Mouse (Mus musculus): ENCODE results near the gene Gm28042. TPM values are rescaled to one million over a fixed set of nuclear protein-coding genes. Genes with fewer than 3 reads are reported as not detected.

Gene Gm28042
- 3.8 and 5.0 TPM in 2 replicates for polyA plus RNA-seq (2015; fragmentation: Nextera tagmentation; extraction: Ambion mirVana)

DNA sequence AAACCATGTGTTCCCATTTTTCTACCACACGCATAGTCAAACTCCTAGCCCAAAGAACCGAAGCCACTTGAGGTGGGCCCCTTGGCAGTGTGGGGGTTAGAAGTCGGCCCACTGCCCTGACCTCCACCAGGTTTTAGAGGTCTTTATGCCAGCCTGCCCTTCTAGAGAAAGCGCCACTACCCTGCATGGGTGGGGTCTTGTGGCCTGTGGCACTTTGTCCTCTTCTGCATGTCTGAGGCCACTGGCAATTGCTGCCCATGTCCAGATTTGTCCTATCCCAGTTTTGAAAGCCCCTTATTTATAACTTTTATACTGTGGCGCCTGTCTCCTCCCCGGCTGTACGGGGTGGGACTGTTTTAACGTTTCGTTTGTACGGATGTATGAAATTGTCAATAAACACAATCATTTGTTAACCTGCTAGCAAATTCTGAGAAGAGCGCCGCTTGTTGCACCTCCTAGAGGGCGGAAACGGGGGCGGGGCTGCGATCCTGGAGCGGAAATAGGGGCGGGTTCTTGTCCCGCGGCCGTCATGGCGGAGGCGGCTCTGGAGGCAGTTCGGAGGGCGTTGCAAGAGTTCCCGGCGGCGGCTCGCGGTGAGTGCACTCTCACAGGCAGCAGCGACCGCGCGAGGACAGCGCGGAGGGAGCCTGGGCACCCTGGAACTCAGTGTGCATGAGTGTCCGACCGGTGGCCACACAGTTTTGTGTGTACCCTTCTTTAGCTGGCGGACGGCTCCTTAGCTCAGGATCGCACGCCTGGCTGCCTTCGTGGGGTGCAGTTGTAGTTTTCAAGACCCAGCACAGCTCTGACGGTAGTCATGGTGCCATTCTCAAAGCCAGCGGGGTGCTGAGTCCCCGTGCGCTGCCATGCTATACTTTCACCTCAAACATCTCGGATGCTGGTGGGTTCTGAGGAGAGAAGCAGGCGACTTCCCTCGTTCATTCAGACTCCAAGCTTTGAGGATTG, at the start of gene Gm28042, which contains the start of gene Jmjd7:
Gm28042 (plus strand) TSS at position 510 of the 966 bp plus-strand sequence.
Jmjd7 (plus strand) TSS at position 500 of the 966 bp plus-strand sequence.
- Histone ChIP-seq H3K36me3 (peaks cover 54% of the 10 kb centered on the region), H3K4me1 (peaks cover 14% of the 10 kb centered on the region), H3K4me3 (peak within 1 kb of the TSS; percentile 60), H3K27ac (peak within 1 kb of the TSS; percentile 92), H3K4me2 (peak within 1 kb of the TSS; percentile 53), H3K27me3 (no peaks in the 10 kb centered on the region), H3K9me3 (no peaks in the 10 kb centered on the region), H3K9ac (peak within 1 kb of the TSS; percentile 63)
- ATAC-seq (ENCODE audit: insufficient number of reproducible peaks, low FRiP score, low TSS enrichment, low read depth) = peak; percentile 83
- WGBS = 5% methylated on average over 50 of the region's 50 CpGs

DNA sequence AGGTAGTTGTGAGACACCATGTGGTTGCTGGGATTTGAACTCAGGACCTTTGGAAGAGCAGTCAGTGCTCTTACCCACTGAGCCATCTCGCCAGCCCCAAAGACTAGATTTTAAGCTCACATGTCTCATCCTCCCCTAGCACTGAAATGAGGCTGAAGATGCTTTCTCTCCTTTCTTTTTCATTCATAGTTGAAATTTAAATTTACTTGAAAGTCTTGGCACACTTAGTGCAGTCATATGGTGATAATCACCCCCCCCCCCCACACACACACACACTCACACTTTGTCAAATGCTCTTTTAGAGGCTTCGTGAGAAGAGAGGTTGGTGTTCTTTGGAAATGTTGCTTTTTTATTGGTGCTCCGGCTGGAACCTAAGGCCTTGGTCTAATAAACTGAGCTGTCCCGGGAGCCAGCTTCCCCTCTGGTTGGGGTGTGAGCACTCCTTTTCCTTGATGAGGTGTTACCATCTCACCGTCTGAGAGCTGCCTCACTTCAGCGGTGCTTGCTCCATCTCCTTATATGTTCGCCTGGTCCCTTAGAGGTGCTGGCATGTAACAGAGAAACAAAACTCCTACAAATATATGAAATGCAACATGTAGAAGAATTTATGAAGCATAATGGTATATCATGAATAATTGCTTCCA, 46.8 kb upstream of the Gm28042 start:
- peaks cover 2% of the 10 kb centered on the region; the same call in 1 of the 2 replicates for H3K4me1 ChIP-seq
- no peaks in the 10 kb centered on the region for H3K27me3 ChIP-seq
- H3K4me2 ChIP-seq = no peak overlapping the region
- ATAC-seq (ENCODE audit: insufficient number of reproducible peaks, low FRiP score, low TSS enrichment, low read depth) = no peak
- WGBS = 43% methylated on average over 7 of the region's 7 CpGs
- H3K9me3 ChIP-seq = no peaks in the 10 kb centered on the region
- no peak overlapping the region for H3K4me3 ChIP-seq
- peaks cover 12% of the 10 kb centered on the region for H3K36me3 ChIP-seq
- H3K9ac ChIP-seq = no peak overlapping the region
- no peak overlapping the region for H3K27ac ChIP-seq

DNA sequence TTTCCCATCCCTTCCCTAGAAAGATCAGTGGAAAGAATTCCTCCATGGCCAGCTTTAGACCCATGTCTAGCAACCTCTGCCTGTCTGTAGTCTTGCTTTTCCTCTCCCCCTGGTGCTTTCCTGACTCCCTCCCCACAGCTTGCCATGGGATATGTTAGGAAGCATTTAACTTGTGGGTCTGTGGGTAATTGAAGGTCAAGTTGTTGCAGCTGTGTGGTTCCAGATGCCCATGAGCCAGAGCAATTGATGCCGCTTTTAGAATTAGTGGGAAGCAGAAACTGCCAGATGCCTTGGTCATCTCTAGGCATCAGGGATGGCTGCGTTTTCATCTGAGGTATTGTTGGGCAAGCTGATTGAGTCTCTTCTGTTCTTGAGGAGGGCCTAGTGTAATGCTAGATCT, 45.7 kb upstream of the Gm28042 start:
- H3K9me3 ChIP-seq = no peaks in the 10 kb centered on the region
- H3K4me1 ChIP-seq = peaks cover 2% of the 10 kb centered on the region; the same call in 1 of the 2 replicates
- peaks cover 12% of the 10 kb centered on the region for H3K36me3 ChIP-seq
- H3K9ac ChIP-seq = no peak overlapping the region
- no peak overlapping the region for H3K27ac ChIP-seq
- ATAC-seq (ENCODE audit: insufficient number of reproducible peaks, low FRiP score, low TSS enrichment, low read depth) = no peak
- H3K4me2 ChIP-seq = no peak overlapping the region
- no peaks in the 10 kb centered on the region for H3K27me3 ChIP-seq
- WGBS = 68% methylated on average over 2 of the region's 2 CpGs
- H3K4me3 ChIP-seq = no peak overlapping the region

DNA sequence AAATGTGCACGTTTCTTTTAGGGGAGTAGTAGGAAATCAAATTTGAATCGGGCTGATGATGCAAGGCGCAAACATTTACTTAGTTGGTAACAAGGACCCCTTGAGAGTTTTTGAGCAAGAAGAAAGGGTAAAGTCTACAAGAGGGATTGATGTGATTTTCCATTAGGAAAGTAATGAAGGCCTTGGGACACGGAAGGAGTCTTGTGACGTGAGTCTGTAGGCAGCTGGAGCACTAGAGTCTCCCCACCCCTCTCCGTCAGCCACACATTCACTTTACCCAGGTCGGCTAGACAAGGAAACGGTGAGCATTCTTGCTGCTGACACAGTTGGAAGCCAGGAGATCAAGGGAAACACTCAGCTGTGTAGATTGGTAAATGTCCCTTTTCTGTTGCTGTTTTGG, 41.4 kb upstream of the Gm28042 start:
- Histone ChIP-seq H3K27ac (no peak overlapping the region), H3K36me3 (peaks cover 12% of the 10 kb centered on the region), H3K4me3 (no peak overlapping the region), H3K9ac (no peak overlapping the region), H3K9me3 (no peaks in the 10 kb centered on the region), H3K4me2 (no peak overlapping the region), H3K4me1 (no peaks in the 10 kb centered on the region), H3K27me3 (no peaks in the 10 kb centered on the region)
- no peak for ATAC-seq (ENCODE audit: insufficient number of reproducible peaks, low FRiP score, low TSS enrichment, low read depth)
- WGBS = 61% methylated on average over 8 of the region's 8 CpGs

DNA sequence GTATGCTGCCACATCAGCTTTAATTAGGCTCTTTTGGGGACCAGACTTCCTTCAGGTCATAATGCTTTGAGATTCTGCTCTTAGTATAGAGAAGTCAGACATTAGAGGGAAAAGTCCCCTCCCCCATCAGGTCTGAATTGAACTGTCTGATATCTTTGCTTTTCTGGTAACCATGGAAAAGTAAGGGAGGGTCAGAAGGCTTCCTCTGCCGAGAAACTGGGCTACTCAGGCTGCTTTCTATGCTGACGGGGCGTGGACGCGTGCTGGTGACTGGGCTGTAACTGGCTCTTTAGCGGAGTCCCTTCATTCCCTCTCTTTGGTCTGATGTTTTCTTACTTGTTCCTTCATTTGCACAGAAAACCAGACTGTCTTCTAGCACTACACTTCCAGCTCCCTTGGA, 40.9 kb upstream of the Gm28042 start:
- H3K4me2 ChIP-seq = no peak overlapping the region
- no peak for ATAC-seq (ENCODE audit: insufficient number of reproducible peaks, low FRiP score, low TSS enrichment, low read depth)
- no peaks in the 10 kb centered on the region for H3K4me1 ChIP-seq
- H3K27ac ChIP-seq = no peak overlapping the region
- 79% methylated on average over 6 of the region's 6 CpGs for WGBS
- no peak overlapping the region for H3K4me3 ChIP-seq
- peaks cover 12% of the 10 kb centered on the region for H3K36me3 ChIP-seq
- H3K9ac ChIP-seq = no peak overlapping the region
- H3K9me3 ChIP-seq = no peaks in the 10 kb centered on the region
- no peaks in the 10 kb centered on the region for H3K27me3 ChIP-seq

DNA sequence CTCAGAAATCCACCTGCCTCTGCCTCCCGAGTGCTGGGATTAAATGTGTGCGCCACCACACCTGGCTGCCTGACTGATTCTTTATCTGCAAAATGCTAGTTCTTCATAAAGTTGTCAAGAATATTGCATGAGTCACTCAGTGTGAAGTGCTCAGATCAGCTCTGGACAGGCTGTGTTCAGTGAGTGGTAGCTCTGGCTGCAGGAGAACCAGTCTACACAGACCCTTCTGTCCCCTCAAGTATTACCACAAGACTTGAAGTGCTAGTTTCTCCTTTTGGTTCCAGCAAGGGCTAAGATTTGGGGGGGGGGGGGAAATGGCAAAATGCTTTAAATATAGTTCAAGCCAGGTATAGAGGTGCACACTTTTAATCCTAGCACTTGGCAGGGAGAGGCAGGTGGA, 39.9 kb upstream of the Gm28042 start:
- 95% methylated on average over 2 of the region's 2 CpGs for WGBS
- H3K36me3 ChIP-seq = peaks cover under 1% of the 10 kb centered on the region; the same call in 1 of the 2 replicates
- no peaks in the 10 kb centered on the region for H3K9me3 ChIP-seq
- no peak for ATAC-seq (ENCODE audit: insufficient number of reproducible peaks, low FRiP score, low TSS enrichment, low read depth)
- no peaks in the 10 kb centered on the region for H3K4me1 ChIP-seq
- H3K9ac ChIP-seq = no peak overlapping the region
- no peaks in the 10 kb centered on the region for H3K27me3 ChIP-seq
- H3K4me2 ChIP-seq = no peak overlapping the region
- H3K27ac ChIP-seq = no peak overlapping the region
- H3K4me3 ChIP-seq = no peak overlapping the region

DNA sequence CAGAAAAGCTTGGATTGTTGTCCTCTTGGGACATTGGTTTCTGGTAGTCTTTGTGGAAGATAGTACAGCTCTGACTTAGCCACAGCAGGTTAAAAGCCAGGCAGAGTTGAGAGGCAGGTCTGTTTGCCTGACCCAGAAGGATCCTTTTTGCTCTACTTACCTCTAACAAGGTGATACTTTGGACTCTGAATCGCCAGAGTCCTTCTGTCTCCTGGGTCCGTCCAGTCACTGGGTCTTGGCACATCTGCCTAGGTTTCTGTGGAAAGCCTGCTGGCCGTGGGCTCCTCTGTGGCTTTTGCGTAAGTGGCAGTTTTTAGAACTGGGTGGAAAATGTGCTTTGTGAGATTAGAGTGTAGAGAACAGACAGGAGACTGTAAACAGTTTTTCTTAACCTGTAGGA, 38.3 kb upstream of the Gm28042 start:
- Histone ChIP-seq H3K27me3 (no peaks in the 10 kb centered on the region), H3K9me3 (no peaks in the 10 kb centered on the region), H3K9ac (no peak overlapping the region), H3K4me2 (no peak overlapping the region), H3K4me1 (no peaks in the 10 kb centered on the region), H3K4me3 (no peak overlapping the region), H3K27ac (no peak overlapping the region), H3K36me3 (no peaks in the 10 kb centered on the region)
- WGBS = 86% methylated on average over 4 of the region's 4 CpGs
- ATAC-seq (ENCODE audit: insufficient number of reproducible peaks, low FRiP score, low TSS enrichment, low read depth) = no peak

DNA sequence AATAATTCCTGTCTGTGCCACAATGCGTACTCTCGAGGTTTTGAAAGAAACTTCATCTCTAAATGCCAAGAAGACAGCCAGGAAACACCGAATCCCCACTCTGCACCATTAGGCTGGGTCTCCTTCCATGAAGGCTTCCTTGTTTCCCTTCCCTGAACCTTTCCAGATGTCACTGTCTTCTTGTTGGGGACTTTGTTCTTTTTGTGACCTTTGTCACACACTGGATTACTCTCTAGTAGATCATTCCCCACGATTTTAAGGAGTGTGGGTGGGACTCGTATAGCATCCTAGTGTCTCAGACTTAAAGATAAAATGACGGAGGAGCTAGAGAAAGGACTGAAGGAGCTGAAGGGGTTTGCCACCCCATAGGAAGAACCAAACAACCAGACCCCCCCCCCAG, 36.4 kb upstream of the Gm28042 start:
- Histone ChIP-seq H3K4me2 (no peak overlapping the region), H3K27me3 (no peaks in the 10 kb centered on the region), H3K9me3 (no peaks in the 10 kb centered on the region), H3K4me3 (no peak overlapping the region), H3K27ac (no peak overlapping the region), H3K9ac (no peak overlapping the region), H3K4me1 (peaks cover 12% of the 10 kb centered on the region), H3K36me3 (no peaks in the 10 kb centered on the region)
- ATAC-seq (ENCODE audit: insufficient number of reproducible peaks, low FRiP score, low TSS enrichment, low read depth) = no peak
- 82% methylated on average over 6 of the region's 6 CpGs for WGBS

DNA sequence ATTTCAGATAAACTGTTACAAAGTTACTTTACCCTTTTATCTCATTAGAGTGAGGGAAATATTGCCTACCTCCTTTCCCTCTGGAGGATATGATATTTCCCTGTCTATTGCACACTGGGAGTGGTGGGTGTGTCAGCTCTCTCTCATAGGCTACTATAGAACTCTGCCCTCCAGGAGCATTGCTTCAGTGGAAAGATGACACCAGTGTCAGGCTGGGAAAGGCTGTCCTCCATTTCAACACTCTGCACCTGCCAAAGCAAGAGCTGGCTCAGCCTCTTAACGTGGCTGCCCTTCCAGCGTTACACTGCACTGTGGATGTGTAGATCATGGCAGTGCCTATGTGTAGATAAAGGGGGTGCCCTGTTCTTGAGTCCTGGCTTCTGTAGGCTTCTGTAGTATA, 34.9 kb upstream of the Gm28042 start:
- no peak overlapping the region for H3K4me2 ChIP-seq
- no peak overlapping the region for H3K4me3 ChIP-seq
- peaks cover 6% of the 10 kb centered on the region; the same call in 1 of the 2 replicates for H3K36me3 ChIP-seq
- H3K9me3 ChIP-seq = no peaks in the 10 kb centered on the region
- ATAC-seq (ENCODE audit: insufficient number of reproducible peaks, low FRiP score, low TSS enrichment, low read depth) = no peak
- WGBS = 84% methylated on average over 2 of the region's 2 CpGs
- H3K4me1 ChIP-seq = peaks cover 27% of the 10 kb centered on the region
- no peak overlapping the region for H3K9ac ChIP-seq
- no peaks in the 10 kb centered on the region for H3K27me3 ChIP-seq
- H3K27ac ChIP-seq = no peak overlapping the region

DNA sequence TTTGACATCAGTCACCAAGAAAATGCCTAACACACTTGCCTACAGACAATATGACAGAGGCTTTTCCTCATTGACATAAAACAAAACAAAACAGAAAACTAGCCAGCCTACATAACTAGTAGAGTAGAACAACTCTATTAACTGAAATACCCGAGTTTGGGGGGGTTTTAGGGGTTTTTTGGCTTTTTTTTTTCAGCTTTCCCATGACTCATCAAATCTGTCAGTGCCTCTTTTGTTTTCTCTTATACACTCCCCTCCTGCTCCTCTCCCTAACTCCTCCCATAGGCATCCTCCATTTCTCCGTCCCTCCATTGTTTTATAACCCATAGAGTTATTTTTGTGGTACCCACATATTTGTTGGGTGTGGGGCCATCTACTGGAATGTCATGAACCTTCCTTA, 33.8 kb upstream of the Gm28042 start:
- ATAC-seq (ENCODE audit: insufficient number of reproducible peaks, low FRiP score, low TSS enrichment, low read depth) = no peak
- H3K9me3 ChIP-seq = no peaks in the 10 kb centered on the region
- peaks cover 29% of the 10 kb centered on the region for H3K4me1 ChIP-seq
- H3K27ac ChIP-seq = no peak overlapping the region
- H3K36me3 ChIP-seq = peaks cover 6% of the 10 kb centered on the region; the same call in 1 of the 2 replicates
- no peak overlapping the region for H3K4me2 ChIP-seq
- no peak overlapping the region for H3K4me3 ChIP-seq
- no peaks in the 10 kb centered on the region for H3K27me3 ChIP-seq
- 39% methylated on average over 2 of the region's 2 CpGs for WGBS
- no peak overlapping the region for H3K9ac ChIP-seq

DNA sequence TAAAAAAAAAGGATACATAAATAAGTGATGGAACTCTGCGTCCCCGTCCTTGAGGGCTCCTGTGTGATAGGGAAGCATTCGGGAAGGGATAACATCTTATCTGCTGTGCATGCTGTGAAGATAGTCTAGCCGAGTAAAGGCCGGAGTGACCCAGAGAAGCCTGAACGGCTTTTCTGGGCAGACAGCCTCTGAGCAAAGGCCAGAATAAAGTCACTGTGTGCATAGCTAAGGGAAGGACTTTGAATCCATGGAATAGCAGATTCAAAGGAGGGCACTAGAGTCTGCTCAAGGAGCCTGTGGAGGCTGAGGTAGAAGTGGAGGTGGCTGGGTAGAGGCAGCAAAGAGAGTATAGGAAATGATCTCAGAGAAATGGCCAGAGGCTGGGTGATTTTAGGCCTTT, 32.5 kb upstream of the Gm28042 start:
- no peaks in the 10 kb centered on the region for H3K27me3 ChIP-seq
- H3K9ac ChIP-seq = no peak overlapping the region
- 83% methylated on average over 6 of the region's 6 CpGs for WGBS

More for the DNA sequence above, 32.5 kb upstream of the Gm28042 start:
- H3K4me3 ChIP-seq = no peak overlapping the region
- H3K4me1 ChIP-seq = peaks cover 29% of the 10 kb centered on the region
- ATAC-seq (ENCODE audit: insufficient number of reproducible peaks, low FRiP score, low TSS enrichment, low read depth) = no peak
- H3K9me3 ChIP-seq = no peaks in the 10 kb centered on the region
- H3K4me2 ChIP-seq = no peak overlapping the region
- peaks cover 17% of the 10 kb centered on the region for H3K36me3 ChIP-seq
- H3K27ac ChIP-seq = peak overlapping the region; percentile 92
